Mouse (Mus musculus): ENCODE data around the gene Loxl1. TPM values are rescaled to one million over a fixed set of nuclear protein-coding genes. Genes with fewer than 3 reads are reported as not detected.

The Loxl1 gene
- polyA plus RNA-seq, 2 experiments from 2014 or later: not detected

GRCm38 (mm10) chr9:58311191-58311910, 1.6 kb downstream of the Loxl1 start:
- ATAC-seq: no peak

DNA sequence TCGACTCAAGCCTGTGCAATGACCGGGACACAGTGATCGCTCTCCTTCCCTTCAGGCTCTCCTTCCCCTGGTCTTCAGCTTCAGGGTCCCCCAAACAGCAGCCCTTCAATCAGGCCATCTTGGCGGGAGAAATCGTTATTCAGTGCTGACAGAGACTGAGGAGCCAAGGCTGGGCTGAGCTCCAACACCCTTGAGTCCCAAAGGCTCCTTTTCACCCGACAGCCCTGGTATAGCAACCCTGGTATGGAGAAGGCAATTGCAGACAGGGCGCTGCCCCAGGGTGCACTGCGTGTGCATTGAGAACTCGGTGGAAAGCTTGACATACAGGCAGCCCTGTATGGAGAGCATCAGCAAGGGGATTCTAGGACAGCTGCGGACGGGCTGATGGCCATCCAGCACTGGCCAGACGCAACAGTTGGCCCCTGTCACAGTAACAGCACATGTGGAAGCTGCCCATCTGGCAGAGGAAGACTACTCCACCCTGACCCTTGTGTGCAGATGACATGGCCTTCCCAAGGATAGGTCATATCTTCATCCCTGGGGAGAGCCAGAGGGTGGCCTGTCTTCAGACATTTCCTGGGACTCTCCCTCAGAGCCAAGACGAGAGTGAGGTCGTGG, 2.8 kb downstream of the Loxl1 start:
- ATAC-seq: no peak

GRCm38 (mm10) chr9:58308395-58308794, 4.6 kb downstream of the Loxl1 start:
- ATAC-seq: no peak

GRCm38 (mm10) chr9:58305686-58306085, 7.3 kb downstream of the Loxl1 start:
- ATAC-seq: no peak

DNA sequence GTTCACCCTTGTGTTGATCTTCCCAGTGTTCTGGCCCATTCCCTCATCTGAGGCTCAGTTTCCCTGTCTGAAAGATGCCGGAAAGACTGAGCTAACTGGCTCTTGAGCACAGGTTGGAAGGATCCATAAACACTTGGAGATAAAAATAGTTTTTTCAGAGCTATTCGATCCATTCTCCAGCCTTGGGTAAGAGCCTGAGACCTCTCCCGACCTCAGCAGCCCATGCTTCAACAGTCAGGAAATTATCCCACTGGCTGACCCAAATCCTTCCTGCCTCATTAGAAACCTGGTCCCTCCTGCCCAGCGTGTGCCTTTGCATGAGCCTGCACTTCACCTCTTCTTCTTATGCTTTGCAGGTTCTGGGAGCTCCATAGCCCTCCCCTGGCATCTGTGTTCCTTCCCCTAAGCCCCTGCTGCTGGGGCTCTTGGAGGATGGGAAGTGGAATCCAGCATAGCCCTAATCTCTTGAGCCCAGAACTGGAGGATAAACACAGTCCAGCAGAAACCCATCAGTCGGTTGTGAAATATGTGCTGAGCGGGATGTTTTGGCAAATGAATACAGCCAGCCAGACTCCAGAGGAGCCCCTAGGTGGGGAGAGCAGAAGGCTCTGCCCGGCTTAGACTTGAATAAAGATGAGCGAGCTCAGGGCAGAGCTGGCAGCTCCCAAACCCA, 9.3 kb downstream of the Loxl1 start:
- no peak for ATAC-seq

DNA sequence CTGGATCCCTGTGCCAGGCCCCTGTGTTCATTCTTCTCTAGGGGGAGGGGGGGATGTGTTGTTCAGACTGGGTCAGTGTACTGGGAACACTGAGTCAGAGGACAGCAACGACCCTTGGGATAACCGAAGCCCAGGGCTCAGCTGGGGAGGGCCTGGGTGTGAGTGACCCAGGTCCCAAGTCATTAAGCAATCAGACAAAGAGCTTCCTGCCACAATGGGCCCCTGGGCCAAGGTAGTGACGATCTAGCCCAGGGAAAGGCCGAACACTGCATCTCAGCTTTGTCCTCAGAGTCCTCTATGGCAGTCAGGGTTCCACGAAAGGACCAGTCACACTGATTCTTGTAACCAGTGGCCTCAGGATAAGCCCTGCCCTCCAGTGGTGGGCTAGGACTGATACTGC, 9.9 kb downstream of the Loxl1 start:
- ATAC-seq: no peak

DNA sequence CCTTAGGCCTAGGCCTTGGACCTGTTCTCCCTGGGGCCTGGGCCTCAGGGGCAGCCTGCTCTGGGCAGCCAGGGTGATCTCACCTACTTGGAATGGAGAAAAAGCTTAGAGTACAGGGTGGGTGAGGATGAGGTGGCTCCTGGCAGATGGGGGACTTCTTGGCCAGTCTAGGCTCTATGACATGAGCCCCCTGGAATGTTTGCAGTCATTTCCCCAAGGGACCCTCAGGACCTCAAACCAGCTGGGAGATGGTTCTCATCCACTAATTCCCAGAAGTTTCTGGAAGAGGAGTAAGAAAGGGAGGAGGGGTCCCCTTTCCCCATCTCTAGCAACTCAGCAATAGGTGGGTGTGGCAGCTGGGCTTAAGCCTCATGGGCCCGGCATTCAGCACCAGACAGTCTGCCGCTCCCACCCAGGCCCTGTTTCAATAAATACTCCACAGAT, 13.6 kb downstream of the Loxl1 start:
- ATAC-seq: no peak

DNA sequence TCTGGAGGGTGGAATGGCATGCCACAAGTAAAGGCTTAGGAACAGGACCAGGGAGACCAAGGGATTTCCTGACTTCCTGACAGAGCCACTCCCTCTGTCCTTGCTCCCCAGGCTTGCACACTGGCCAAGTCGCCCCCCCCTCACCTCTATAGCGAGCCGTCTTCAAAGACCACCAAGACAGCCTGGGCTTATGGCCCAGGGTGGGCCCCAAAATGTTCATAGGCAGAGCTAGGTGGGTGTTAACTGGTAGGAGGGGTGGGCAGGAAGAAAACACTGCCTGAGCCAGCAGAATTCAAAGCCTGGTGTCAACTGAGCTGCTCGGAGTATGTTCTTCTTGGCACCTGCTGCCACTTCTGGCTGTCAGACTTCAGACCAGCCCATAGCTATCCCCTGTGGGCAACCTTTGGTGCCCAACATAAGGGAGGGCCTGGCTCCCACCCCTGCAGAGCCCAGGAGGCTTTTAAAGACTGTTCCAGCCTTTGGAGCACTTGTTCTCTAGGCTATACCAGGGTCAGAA, 15.0 kb downstream of the Loxl1 start:
- ATAC-seq: no peak

DNA sequence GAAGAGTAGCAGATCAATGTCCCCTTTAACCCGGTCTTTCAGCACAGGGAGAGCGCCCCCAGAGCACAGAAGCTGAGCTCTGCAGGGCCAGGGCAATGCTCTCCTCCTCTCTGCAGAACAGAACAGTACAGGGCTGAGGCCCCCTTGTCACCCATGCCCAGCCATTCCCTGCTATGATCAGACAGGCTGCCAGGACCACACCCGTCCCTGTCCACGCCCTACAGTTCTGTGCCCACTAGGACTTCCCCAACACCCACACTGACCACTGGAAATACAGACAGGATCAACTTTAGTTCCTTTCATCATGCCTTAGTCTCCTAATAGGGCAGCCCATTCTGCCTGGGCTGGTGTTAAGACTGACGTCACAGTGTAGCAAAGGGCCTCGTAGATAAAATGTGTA, 15.9 kb downstream of the Loxl1 start:
- ATAC-seq: no peak

GRCm38 (mm10) chr9:58295766-58296361, 17.1 kb downstream of the Loxl1 start:
- ATAC-seq: no peak

DNA sequence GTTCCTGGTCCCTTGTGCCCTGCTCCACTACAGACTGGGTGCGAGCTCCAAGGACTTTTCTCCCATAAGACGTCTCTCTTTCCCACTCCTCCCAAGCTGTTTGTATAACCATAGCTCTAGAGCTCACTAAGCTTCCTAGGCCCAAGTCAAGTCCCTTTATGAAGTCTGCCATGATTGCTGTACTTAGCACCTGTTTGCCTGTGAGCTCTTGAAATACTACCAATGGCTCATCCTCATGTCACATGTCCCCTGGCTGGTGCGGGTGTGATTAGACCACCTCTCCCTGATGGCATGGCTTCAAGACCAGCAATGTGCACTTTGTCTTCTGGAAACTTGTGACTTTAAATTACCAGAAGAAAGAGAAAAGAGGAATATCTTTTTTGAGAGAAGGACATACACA, 17.6 kb downstream of the Loxl1 start:
- no peak for ATAC-seq

- ATAC-seq: no peak
These were observed 18.5 kb downstream of the Loxl1 start for GRCm38 (mm10) chr9:58294527-58294926.

GRCm38 (mm10) chr9:58289901-58290300, 23.1 kb downstream of the Loxl1 start:
- ATAC-seq: no peak

- ATAC-seq: no peak
These were observed 23.9 kb downstream of the Loxl1 start for GRCm38 (mm10) chr9:58289090-58289489.

- ATAC-seq: no peak
These were observed 29.6 kb downstream of the Loxl1 start for GRCm38 (mm10) chr9:58283431-58283830.

GRCm38 (mm10) chr9:58281597-58281996, 31.4 kb downstream of the Loxl1 start:
- ATAC-seq: no peak

- peak; percentile 86 for ATAC-seq
These were observed 32.5 kb downstream of the Loxl1 start for GRCm38 (mm10) chr9:58280259-58281109.

GRCm38 (mm10) chr9:58279780-58280179, 33.2 kb downstream of the Loxl1 start:
- ATAC-seq: no peak

- no peak for ATAC-seq
These were observed 33.9 kb downstream of the Loxl1 start for GRCm38 (mm10) chr9:58278821-58279723.

- no peak for ATAC-seq
These were observed 34.7 kb downstream of the Loxl1 start for GRCm38 (mm10) chr9:58278313-58278712.

DNA sequence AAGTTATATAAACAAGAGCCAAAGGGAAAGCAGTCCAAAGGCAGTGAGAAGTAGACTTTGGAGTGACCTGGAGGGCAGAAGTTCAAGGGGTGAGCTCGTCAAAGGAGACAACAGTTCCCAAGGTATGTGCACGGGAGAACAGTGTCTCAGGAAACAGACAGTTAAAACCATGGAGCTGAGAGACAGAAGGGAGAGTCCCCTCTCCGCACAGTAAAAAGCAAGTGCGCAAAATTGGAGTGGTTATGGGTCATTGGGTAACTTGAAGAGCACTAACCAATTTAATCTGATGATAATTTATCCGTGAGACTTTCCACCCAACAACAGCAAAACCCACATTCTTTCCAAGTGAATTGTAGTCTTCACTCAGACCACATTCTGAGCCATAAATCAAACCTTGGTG, 36.6 kb downstream of the Loxl1 start:
- ATAC-seq: no peak
